Mouse (Mus musculus) midbrain, embryonic 13.5 days (tissue): Measurements from ENCODE around the gene Cacna2d2. TPM values are rescaled to one million over a fixed set of nuclear protein-coding genes. Genes with fewer than 3 reads are reported as not detected.

Experiments
- ATAC-seq: fragments of 200-750 bp; cut with Nextera tagmentation; 2 replicates; pipeline ENCODE4 v1.8.0; 2017; ENCODE audit warnings: mild to moderate bottlenecking, moderate TSS enrichment, moderate library complexity
- H3K27ac ChIP-seq: fragments of 300-500 bp; sonication (generic); 2 replicates; pipeline ENCODE4 v1.5.1; 2015; ENCODE audit warnings: inconsistent platforms, mild to moderate bottlenecking, moderate library complexity
- H3K27me3 ChIP-seq: fragments of 300-500 bp; sonication (generic); 2 replicates; pipeline ENCODE4 v1.6.1; 2015; ENCODE audit warnings: mild to moderate bottlenecking, inconsistent platforms
- H3K36me3 ChIP-seq: fragments of 300-500 bp; sonication (generic); 2 replicates; pipeline ENCODE4 v1.6.1; 2015; ENCODE audit warnings: mild to moderate bottlenecking, inconsistent platforms
- H3K4me1 ChIP-seq: fragments of 300-500 bp; sonication (generic); replicated peaks from 2 replicates; pipeline ENCODE4 v1.6.1; 2015; ENCODE audit warnings: inconsistent platforms
- H3K4me2 ChIP-seq: fragments of 300-500 bp; sonication (generic); replicated peaks from 2 replicates; pipeline ENCODE4 v1.6.1; 2015; ENCODE audit warnings: moderate library complexity, mild to moderate bottlenecking, inconsistent platforms
- H3K4me3 ChIP-seq: fragments of 300-500 bp; sonication (generic); replicated peaks from 2 replicates; pipeline ENCODE4 v1.5.1; 2015; ENCODE audit warnings: mild to moderate bottlenecking, inconsistent platforms
- H3K9ac ChIP-seq: fragments of 300-500 bp; sonication (generic); replicated peaks from 2 replicates; pipeline ENCODE4 v1.6.1; 2015; ENCODE audit warnings: mild to moderate bottlenecking, inconsistent platforms
- H3K9me3 ChIP-seq: fragments of 300-500 bp; sonication (generic); 2 replicates; pipeline ENCODE4 v1.6.1; 2016; ENCODE audit warnings: mild to moderate bottlenecking, inconsistent platforms
- WGBS: fragments of 180-500 bp; shearing (Covaris S2); methylation state at CpG from one replicate; pipeline ENCODE4 v1.1.7; 2015; 5-methylcytosine and 5-hydroxymethylcytosine counted together
- polyA plus RNA-seq: library from polyadenylated mRNA; unstranded; fragments of >200 nt; fragmentation: Nextera tagmentation; extraction: Ambion mirVana; gene quantifications from 2 replicates; pipeline ENCODE4 v1.2.1, GENCODE M21; 2015

The Cacna2d2 gene
- polyA plus RNA-seq = 5.9 and 7.1 TPM in 2 replicates

- WGBS = 0% methylated on average over 42 of the region's 54 CpGs
- H3K4me1 ChIP-seq = peaks cover 49% of the 10 kb centered on the region
- peak within 1 kb of the TSS; percentile 80 for H3K27ac ChIP-seq
- peak within 1 kb of the TSS; percentile 95 for H3K4me2 ChIP-seq
- no peaks in the 10 kb centered on the region for H3K36me3 ChIP-seq
- peak within 1 kb of the TSS; percentile 89 for H3K4me3 ChIP-seq
- H3K9ac ChIP-seq = peak within 1 kb of the TSS; percentile 88
- ATAC-seq = peak; percentile 83
- no peaks in the 10 kb centered on the region for H3K9me3 ChIP-seq
- H3K27me3 ChIP-seq = peaks cover 36% of the 10 kb centered on the region
These were observed at the start of gene Cacna2d2 for GRCm38 (mm10) chr9:107399491-107399971. TSS of gene Cacna2d2 (plus strand) at chr9:107399612.

- ATAC-seq = no peak
- Histone ChIP-seq H3K27me3 (peaks cover 21% of the 10 kb centered on the region), H3K9me3 (no peaks in the 10 kb centered on the region), H3K9ac (no peak overlapping the region), H3K4me3 (no peak overlapping the region), H3K4me1 (peaks cover 3% of the 10 kb centered on the region; the same call in 1 of the 2 replicates), H3K36me3 (no peaks in the 10 kb centered on the region), H3K4me2 (no peak overlapping the region), H3K27ac (no peak overlapping the region)
- WGBS = 62% methylated on average over 1 of the region's 1 CpGs
These were observed 44.6 kb upstream of the Cacna2d2 start for GRCm38 (mm10) chr9:107354826-107355225.

DNA sequence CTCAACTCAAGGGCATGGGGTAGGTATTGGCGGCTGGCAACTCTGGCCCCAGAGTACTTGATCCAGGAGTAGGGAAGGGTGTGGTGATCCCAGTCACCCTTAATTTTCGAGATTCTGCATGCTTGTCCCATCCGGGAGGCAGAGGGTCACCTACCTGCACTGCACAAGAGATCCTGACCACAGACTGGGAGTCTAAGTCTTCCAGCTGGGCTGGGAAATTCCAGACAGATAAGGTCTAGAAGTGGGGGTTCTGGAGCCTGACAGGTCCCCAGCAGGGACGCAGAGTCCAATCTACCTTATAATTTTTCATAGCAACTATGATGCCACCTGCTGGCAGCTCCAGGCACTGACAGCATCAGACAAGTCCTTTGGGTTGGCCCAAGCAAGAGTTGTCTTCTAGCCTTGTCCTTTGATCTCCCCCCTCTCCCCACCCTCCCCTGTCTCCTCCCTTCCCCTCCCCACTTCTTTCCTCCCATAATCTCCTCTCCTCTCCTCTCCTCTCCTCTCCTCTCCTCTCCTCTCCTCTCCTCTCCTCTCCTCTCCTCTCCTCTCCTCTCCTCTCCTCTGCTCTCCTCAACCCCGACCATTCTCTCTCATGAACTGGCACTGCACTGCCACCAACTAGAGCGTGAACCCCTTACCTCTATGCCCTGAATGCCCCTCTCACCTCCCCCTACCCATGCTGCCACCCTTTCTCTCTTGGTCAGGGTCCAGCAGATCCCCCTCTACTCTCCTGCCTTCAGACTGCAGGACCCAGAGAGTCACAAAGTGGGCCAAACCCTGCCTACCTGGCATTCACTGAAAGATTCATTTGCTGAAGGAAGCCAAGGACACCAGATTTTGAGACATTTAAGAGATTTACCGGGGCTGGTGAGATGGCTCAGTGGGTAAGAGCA is 43.3 kb upstream of the Cacna2d2 start:
- Histone ChIP-seq H3K4me3 (no peak overlapping the region), H3K27me3 (peaks cover 21% of the 10 kb centered on the region), H3K9ac (no peak overlapping the region), H3K27ac (no peak overlapping the region), H3K4me1 (peaks cover 8% of the 10 kb centered on the region), H3K4me2 (no peak overlapping the region), H3K9me3 (no peaks in the 10 kb centered on the region), H3K36me3 (no peaks in the 10 kb centered on the region)
- ATAC-seq = no peak
- WGBS = 51% methylated on average over 6 of the region's 7 CpGs

- Histone ChIP-seq H3K4me1 (peaks cover 10% of the 10 kb centered on the region), H3K9me3 (no peaks in the 10 kb centered on the region), H3K36me3 (no peaks in the 10 kb centered on the region), H3K27ac (no peak overlapping the region), H3K4me3 (no peak overlapping the region), H3K9ac (no peak overlapping the region), H3K4me2 (no peak overlapping the region), H3K27me3 (peaks cover 21% of the 10 kb centered on the region)
- peak; percentile 35; the same call in 1 of the 2 replicates for ATAC-seq
- 15% methylated on average over 5 of the region's 5 CpGs for WGBS
These were observed 41.8 kb upstream of the Cacna2d2 start for GRCm38 (mm10) chr9:107357651-107358050.

GRCm38 (mm10) chr9:107360989-107361388 is 38.4 kb upstream of the Cacna2d2 start:
- Histone ChIP-seq H3K27me3 (peaks cover 9% of the 10 kb centered on the region), H3K27ac (0 out of 2 replicates have a peak overlapping the region, but pooled peaks have one; percentile 3), H3K9ac (no peak overlapping the region), H3K36me3 (no peaks in the 10 kb centered on the region), H3K4me2 (no peak overlapping the region), H3K9me3 (no peaks in the 10 kb centered on the region), H3K4me3 (no peak overlapping the region), H3K4me1 (peaks cover 10% of the 10 kb centered on the region)
- WGBS = 14% methylated on average over 3 of the region's 3 CpGs
- no peak for ATAC-seq

GRCm38 (mm10) chr9:107366644-107367043 is 32.8 kb upstream of the Cacna2d2 start:
- Histone ChIP-seq H3K9ac (no peak overlapping the region), H3K4me1 (peaks cover 29% of the 10 kb centered on the region), H3K27me3 (no peaks in the 10 kb centered on the region), H3K4me3 (no peak overlapping the region), H3K4me2 (no peak overlapping the region), H3K36me3 (no peaks in the 10 kb centered on the region), H3K9me3 (no peaks in the 10 kb centered on the region), H3K27ac (no peak overlapping the region)
- no peak for ATAC-seq
- WGBS = 8% methylated on average over 3 of the region's 3 CpGs

DNA sequence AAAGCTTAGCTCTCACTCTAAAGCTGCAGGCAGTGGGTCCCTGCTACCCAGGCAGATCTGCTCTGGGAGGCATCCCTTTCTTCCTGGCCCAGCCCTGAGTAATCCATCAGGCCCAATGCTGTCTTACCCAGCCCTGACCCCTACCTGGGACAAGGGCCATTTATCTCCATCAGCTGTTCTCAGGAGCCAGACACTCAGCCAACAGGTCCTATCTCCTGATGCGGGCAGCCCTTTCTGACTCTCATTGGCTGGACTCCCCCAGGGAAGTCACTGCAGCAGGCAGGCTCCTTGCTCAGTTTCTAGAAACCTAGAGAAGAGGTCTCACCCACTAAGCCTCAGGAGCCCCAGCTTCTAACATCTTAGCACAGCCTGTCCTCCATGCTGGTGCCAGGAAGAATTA is 31.1 kb upstream of the Cacna2d2 start:
- no peak overlapping the region for H3K4me2 ChIP-seq
- ATAC-seq = no peak
- 0 out of 2 replicates have a peak overlapping the region, but pooled peaks have one; percentile 19 for H3K9ac ChIP-seq
- H3K4me1 ChIP-seq = peaks cover 35% of the 10 kb centered on the region
- no peaks in the 10 kb centered on the region for H3K27me3 ChIP-seq
- H3K27ac ChIP-seq = peak overlapping the region; percentile 82; the same call in 1 of the 2 replicates
- no peak overlapping the region for H3K4me3 ChIP-seq
- no peaks in the 10 kb centered on the region for H3K9me3 ChIP-seq
- 96% methylated on average over 1 of the region's 1 CpGs for WGBS
- no peaks in the 10 kb centered on the region for H3K36me3 ChIP-seq

- Histone ChIP-seq H3K36me3 (no peaks in the 10 kb centered on the region), H3K4me1 (peaks cover 37% of the 10 kb centered on the region), H3K27me3 (no peaks in the 10 kb centered on the region), H3K4me2 (peak overlapping the region; percentile 17; the same call in 1 of the 2 replicates), H3K9ac (0 out of 2 replicates have a peak overlapping the region, but pooled peaks have one; percentile 28), H3K9me3 (no peaks in the 10 kb centered on the region), H3K4me3 (no peak overlapping the region), H3K27ac (peak overlapping the region; percentile 82)
- ATAC-seq = peak; percentile 59
- WGBS = 40% methylated on average over 10 of the region's 10 CpGs
These were observed 29.9 kb upstream of the Cacna2d2 start for GRCm38 (mm10) chr9:107369270-107370105.

DNA sequence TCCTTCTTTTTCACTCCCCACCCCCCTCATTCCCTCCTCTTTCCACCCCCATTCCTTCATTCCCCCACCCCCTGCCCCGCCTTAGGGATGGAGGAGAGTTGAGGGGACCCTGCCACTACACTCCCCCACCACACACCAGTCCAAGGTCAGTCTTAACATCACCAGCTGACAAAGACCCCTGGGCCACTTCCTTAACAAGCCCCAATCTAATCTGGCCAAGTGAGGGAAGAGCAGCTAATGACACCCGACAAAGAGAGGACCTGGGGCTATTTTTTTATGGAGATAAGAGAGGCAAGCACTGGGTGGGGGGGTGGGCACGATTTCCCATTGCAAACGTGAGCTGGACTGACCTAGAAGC is 29.3 kb upstream of the Cacna2d2 start:
- H3K4me1 ChIP-seq = peaks cover 41% of the 10 kb centered on the region
- peak overlapping the region; percentile 17; the same call in 1 of the 2 replicates for H3K4me2 ChIP-seq
- H3K9me3 ChIP-seq = no peaks in the 10 kb centered on the region
- peak overlapping the region; percentile 82 for H3K27ac ChIP-seq
- H3K4me3 ChIP-seq = no peak overlapping the region
- 11% methylated on average over 4 of the region's 4 CpGs for WGBS
- peak; percentile 55; the same call in 1 of the 2 replicates for ATAC-seq
- no peaks in the 10 kb centered on the region for H3K36me3 ChIP-seq
- no peaks in the 10 kb centered on the region for H3K27me3 ChIP-seq
- no peak overlapping the region for H3K9ac ChIP-seq

DNA sequence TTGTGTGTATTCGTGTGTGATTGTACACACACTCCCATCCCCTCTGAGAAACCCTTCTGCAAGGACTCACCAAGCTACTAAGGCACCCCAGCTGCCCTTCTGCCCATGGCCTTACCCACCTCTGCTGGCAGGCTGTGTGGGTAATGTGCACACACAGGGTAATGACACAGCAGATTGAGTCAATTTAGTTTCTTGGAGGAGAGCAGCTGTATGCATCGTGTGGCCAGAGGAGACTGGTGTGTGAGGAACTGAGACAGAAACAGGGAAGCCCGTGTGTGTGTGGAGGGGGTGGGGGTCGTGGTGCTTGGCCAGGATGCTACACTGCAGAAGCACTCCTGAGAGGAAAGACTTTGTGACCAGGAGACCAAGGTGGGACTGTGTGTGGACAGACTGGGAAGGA is 27.0 kb upstream of the Cacna2d2 start:
- Histone ChIP-seq H3K4me1 (peaks cover 47% of the 10 kb centered on the region), H3K27ac (no peak overlapping the region)

GRCm38 (mm10) chr9:107374623-107375022 is 24.8 kb upstream of the Cacna2d2 start:
- H3K27ac ChIP-seq = no peak overlapping the region
- no peak overlapping the region for H3K4me2 ChIP-seq
- H3K4me3 ChIP-seq = no peak overlapping the region
- H3K4me1 ChIP-seq = peaks cover 51% of the 10 kb centered on the region
- H3K9me3 ChIP-seq = no peaks in the 10 kb centered on the region
- no peak overlapping the region for H3K9ac ChIP-seq
- 6% methylated on average over 8 of the region's 8 CpGs for WGBS
- ATAC-seq = no peak
- H3K27me3 ChIP-seq = peaks cover 31% of the 10 kb centered on the region
- H3K36me3 ChIP-seq = no peaks in the 10 kb centered on the region

More for the DNA sequence above, 27.0 kb upstream of the Cacna2d2 start:
- Histone ChIP-seq H3K4me3 (no peak overlapping the region), H3K27me3 (peaks cover 18% of the 10 kb centered on the region), H3K36me3 (no peaks in the 10 kb centered on the region), H3K9me3 (no peaks in the 10 kb centered on the region), H3K4me2 (no peak overlapping the region), H3K9ac (no peak overlapping the region)
- ATAC-seq = no peak
- 67% methylated on average over 4 of the region's 4 CpGs for WGBS
